Mouse (Mus musculus): ENCODE measurements at regions not wholly inside any gene's neighbourhood (a gene's known extent, or its start where the extent isn't known, plus 50 kb on each side); places are given as distances from the start of the nearest gene placed in this dataset.

GRCm38 (mm10) chr3:143100810-143101645 lies 219.2 kb upstream of the Pkn2 start:
- Histone ChIP-seq H3K4me1 (peaks cover 12% of the 10 kb centered on the region), H3K36me3 (no peaks in the 10 kb centered on the region), H3K9me3 (no peaks in the 10 kb centered on the region), H3K27me3 (peaks cover 64% of the 10 kb centered on the region), H3K9ac (peak overlapping the region; percentile 63), H3K4me3 (peak overlapping the region; percentile 46), H3K27ac (no peak overlapping the region), H3K4me2 (peak overlapping the region; percentile 79)
- ATAC-seq (ENCODE audit: insufficient number of reproducible peaks, insufficient read depth, low FRiP score, low TSS enrichment, low read depth) = no peak
- WGBS = 3% methylated on average over 51 of the region's 59 CpGs

DNA sequence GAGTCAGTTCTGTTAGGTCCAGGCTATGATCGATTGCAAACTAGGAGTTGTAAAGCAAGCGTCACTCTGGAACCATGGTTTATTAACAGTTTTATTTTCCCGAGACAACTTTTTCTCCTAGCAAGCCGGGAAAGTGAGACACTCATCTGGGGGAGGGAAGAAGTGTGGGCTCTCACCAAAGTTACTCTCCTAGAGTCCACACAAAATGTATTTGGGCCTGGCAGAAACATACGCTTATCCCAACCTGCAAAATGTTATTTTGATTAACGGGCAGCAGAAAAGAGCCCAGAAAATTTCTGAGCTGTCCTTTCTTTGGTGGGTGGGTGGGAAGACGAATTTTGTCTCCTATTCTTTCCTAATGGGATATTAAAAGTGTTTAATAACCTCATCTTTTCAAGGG lies 218.4 kb upstream of the Pkn2 start:
- Histone ChIP-seq H3K9ac (no peak overlapping the region), H3K36me3 (no peaks in the 10 kb centered on the region), H3K27me3 (peaks cover 56% of the 10 kb centered on the region), H3K4me3 (peak overlapping the region; percentile 46; the same call in 1 of the 2 replicates), H3K9me3 (no peaks in the 10 kb centered on the region), H3K4me1 (peaks cover 12% of the 10 kb centered on the region), H3K4me2 (peak overlapping the region; percentile 79), H3K27ac (no peak overlapping the region)
- 57% methylated on average over 7 of the region's 7 CpGs for WGBS
- no peak for ATAC-seq (ENCODE audit: insufficient number of reproducible peaks, insufficient read depth, low FRiP score, low TSS enrichment, low read depth)

DNA sequence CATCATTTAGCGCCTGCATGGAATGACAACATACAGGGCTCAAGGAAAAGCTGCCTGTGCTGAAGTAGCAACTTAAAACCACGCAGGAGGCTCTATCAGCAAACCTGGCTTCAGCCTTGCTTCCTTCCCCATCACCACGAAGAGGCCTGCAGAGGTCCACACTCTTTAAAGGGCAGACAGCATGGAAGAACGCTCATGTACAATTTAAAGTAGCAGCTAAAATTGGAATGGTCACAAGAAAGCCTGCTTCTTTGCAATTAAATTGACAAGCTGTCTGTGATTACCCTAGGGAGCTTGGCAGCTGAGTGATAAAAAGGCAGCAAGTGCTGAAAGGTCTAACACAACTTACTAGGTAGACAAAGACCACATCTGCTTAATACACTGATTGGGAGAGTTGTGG lies 210.4 kb upstream of the Pkn2 start:
- H3K9me3 ChIP-seq = no peaks in the 10 kb centered on the region
- WGBS = 36% methylated on average over 4 of the region's 4 CpGs
- H3K27me3 ChIP-seq = peaks cover 4% of the 10 kb centered on the region; the same call in 1 of the 2 replicates
- H3K9ac ChIP-seq = no peak overlapping the region
- no peak overlapping the region for H3K27ac ChIP-seq
- ATAC-seq (ENCODE audit: insufficient number of reproducible peaks, insufficient read depth, low FRiP score, low TSS enrichment, low read depth) = no peak
- H3K4me1 ChIP-seq = peaks cover 11% of the 10 kb centered on the region; the same call in 1 of the 2 replicates
- H3K4me3 ChIP-seq = no peak overlapping the region
- no peak overlapping the region for H3K4me2 ChIP-seq
- H3K36me3 ChIP-seq = no peaks in the 10 kb centered on the region

DNA sequence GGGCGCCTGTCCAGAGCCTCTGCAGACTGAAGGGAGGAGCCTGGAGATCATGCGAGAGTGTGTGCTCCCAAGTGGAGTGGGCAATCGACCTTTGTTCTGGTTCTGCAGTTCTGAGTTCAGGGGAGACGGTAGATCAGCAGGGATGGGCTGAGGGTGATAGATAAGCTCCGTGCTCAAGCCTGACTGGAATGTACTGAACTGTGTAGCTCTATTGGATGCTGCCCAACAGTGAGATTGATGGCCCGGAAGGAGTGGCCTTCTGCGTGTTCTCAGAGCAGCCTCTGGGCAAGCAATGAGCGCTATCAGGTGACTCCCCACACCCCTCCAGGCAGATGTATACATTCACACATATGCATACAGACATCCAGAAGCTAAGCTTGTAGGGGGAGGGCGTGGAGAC lies 209.1 kb upstream of the Pkn2 start:
- Histone ChIP-seq H3K4me3 (no peak overlapping the region), H3K9me3 (no peaks in the 10 kb centered on the region), H3K4me1 (peaks cover 11% of the 10 kb centered on the region; the same call in 1 of the 2 replicates), H3K27me3 (no peaks in the 10 kb centered on the region; the same call in 1 of the 2 replicates), H3K36me3 (no peaks in the 10 kb centered on the region), H3K9ac (no peak overlapping the region), H3K4me2 (no peak overlapping the region), H3K27ac (no peak overlapping the region)
- ATAC-seq (ENCODE audit: insufficient number of reproducible peaks, insufficient read depth, low FRiP score, low TSS enrichment, low read depth) = no peak
- WGBS = 62% methylated on average over 9 of the region's 9 CpGs

GRCm38 (mm10) chr3:143090316-143090715 lies 208.5 kb upstream of the Pkn2 start:
- no peaks in the 10 kb centered on the region; the same call in 1 of the 2 replicates for H3K27me3 ChIP-seq
- no peaks in the 10 kb centered on the region for H3K36me3 ChIP-seq
- no peak overlapping the region for H3K4me2 ChIP-seq
- no peak for ATAC-seq (ENCODE audit: insufficient number of reproducible peaks, insufficient read depth, low FRiP score, low TSS enrichment, low read depth)
- H3K4me3 ChIP-seq = no peak overlapping the region
- H3K27ac ChIP-seq = no peak overlapping the region
- no peaks in the 10 kb centered on the region for H3K9me3 ChIP-seq
- 73% methylated on average over 3 of the region's 3 CpGs for WGBS
- peaks cover 11% of the 10 kb centered on the region; the same call in 1 of the 2 replicates for H3K4me1 ChIP-seq
- no peak overlapping the region for H3K9ac ChIP-seq

DNA sequence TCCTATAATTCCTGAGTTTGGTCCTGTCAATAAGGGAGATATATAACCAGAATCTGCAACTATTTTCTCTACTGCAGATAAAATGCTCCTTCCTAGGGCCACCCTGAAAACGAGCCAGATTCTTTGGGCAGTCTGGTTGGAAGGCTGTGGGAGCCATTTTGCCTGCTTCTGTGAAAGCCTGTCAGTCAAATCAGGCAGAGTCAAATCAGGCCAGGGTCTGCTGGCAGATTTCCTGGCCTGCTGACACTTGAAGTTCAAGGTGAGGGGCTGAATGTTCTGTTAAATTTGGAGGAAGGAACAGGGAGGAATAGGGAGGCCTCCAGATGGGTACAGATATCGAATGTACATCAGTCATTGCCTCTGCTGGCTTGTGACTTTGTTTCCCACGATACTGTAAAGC lies 206.0 kb upstream of the Pkn2 start:
- no peak overlapping the region for H3K27ac ChIP-seq
- no peak overlapping the region for H3K9ac ChIP-seq
- 63% methylated on average over 3 of the region's 3 CpGs for WGBS
- no peak overlapping the region for H3K4me2 ChIP-seq
- H3K27me3 ChIP-seq = no peaks in the 10 kb centered on the region; the same call in 1 of the 2 replicates
- peaks cover 11% of the 10 kb centered on the region; the same call in 1 of the 2 replicates for H3K4me1 ChIP-seq
- no peaks in the 10 kb centered on the region for H3K36me3 ChIP-seq
- no peaks in the 10 kb centered on the region for H3K9me3 ChIP-seq
- no peak for ATAC-seq (ENCODE audit: insufficient number of reproducible peaks, insufficient read depth, low FRiP score, low TSS enrichment, low read depth)
- H3K4me3 ChIP-seq = no peak overlapping the region

- H3K36me3 ChIP-seq = no peaks in the 10 kb centered on the region
- no peaks in the 10 kb centered on the region for H3K9me3 ChIP-seq
- no peak overlapping the region for H3K4me3 ChIP-seq
- H3K9ac ChIP-seq = no peak overlapping the region
- no peak for ATAC-seq (ENCODE audit: insufficient number of reproducible peaks, insufficient read depth, low FRiP score, low TSS enrichment, low read depth)
- 88% methylated on average over 7 of the region's 7 CpGs for WGBS
- no peaks in the 10 kb centered on the region for H3K27me3 ChIP-seq
- H3K4me1 ChIP-seq = no peaks in the 10 kb centered on the region
- no peak overlapping the region for H3K27ac ChIP-seq
- no peak overlapping the region for H3K4me2 ChIP-seq
Measured at GRCm38 (mm10) chr3:143078310-143078709, 196.5 kb upstream of the Pkn2 start.

GRCm38 (mm10) chr3:143071839-143072373 lies 190.1 kb upstream of the Pkn2 start:
- no peaks in the 10 kb centered on the region for H3K4me1 ChIP-seq
- 67% methylated on average over 4 of the region's 4 CpGs for WGBS
- H3K27ac ChIP-seq = no peak overlapping the region
- H3K9me3 ChIP-seq = no peaks in the 10 kb centered on the region
- no peak overlapping the region for H3K4me2 ChIP-seq
- no peaks in the 10 kb centered on the region for H3K36me3 ChIP-seq
- H3K9ac ChIP-seq = no peak overlapping the region
- no peak for ATAC-seq (ENCODE audit: insufficient number of reproducible peaks, insufficient read depth, low FRiP score, low TSS enrichment, low read depth)
- H3K27me3 ChIP-seq = no peaks in the 10 kb centered on the region
- no peak overlapping the region for H3K4me3 ChIP-seq

- WGBS = 93% methylated on average over 3 of the region's 3 CpGs
- H3K36me3 ChIP-seq = no peaks in the 10 kb centered on the region
- no peaks in the 10 kb centered on the region for H3K9me3 ChIP-seq
- no peak overlapping the region for H3K4me3 ChIP-seq
- no peak for ATAC-seq (ENCODE audit: insufficient number of reproducible peaks, insufficient read depth, low FRiP score, low TSS enrichment, low read depth)
- H3K4me2 ChIP-seq = no peak overlapping the region
- no peaks in the 10 kb centered on the region for H3K27me3 ChIP-seq
- no peaks in the 10 kb centered on the region for H3K4me1 ChIP-seq
- H3K27ac ChIP-seq = no peak overlapping the region
- no peak overlapping the region for H3K9ac ChIP-seq
Measured at GRCm38 (mm10) chr3:143054858-143055257, 173.1 kb upstream of the Pkn2 start.

GRCm38 (mm10) chr3:143053286-143053993 lies 171.6 kb upstream of the Pkn2 start:
- WGBS = 73% methylated on average over 11 of the region's 11 CpGs
- no peak overlapping the region for H3K4me2 ChIP-seq
- no peaks in the 10 kb centered on the region for H3K9me3 ChIP-seq
- no peaks in the 10 kb centered on the region for H3K27me3 ChIP-seq
- no peak overlapping the region for H3K9ac ChIP-seq
- no peak overlapping the region for H3K4me3 ChIP-seq
- no peak for ATAC-seq (ENCODE audit: insufficient number of reproducible peaks, insufficient read depth, low FRiP score, low TSS enrichment, low read depth)
- H3K36me3 ChIP-seq = no peaks in the 10 kb centered on the region
- H3K27ac ChIP-seq = no peak overlapping the region
- no peaks in the 10 kb centered on the region for H3K4me1 ChIP-seq

GRCm38 (mm10) chr3:143040666-143041065 lies 158.9 kb upstream of the Pkn2 start:
- Histone ChIP-seq H3K4me3 (no peak overlapping the region), H3K9me3 (no peaks in the 10 kb centered on the region), H3K27ac (no peak overlapping the region), H3K9ac (no peak overlapping the region), H3K4me1 (no peaks in the 10 kb centered on the region), H3K36me3 (no peaks in the 10 kb centered on the region), H3K27me3 (no peaks in the 10 kb centered on the region), H3K4me2 (no peak overlapping the region)
- no peak for ATAC-seq (ENCODE audit: insufficient number of reproducible peaks, insufficient read depth, low FRiP score, low TSS enrichment, low read depth)
- 90% methylated on average over 3 of the region's 3 CpGs for WGBS

Data from embryonic facial prominence, embryonic 13.5 days (tissue).